Mouse (Mus musculus): ENCODE data around the gene Dip2b. TPM values are rescaled to one million over a fixed set of nuclear protein-coding genes. Genes with fewer than 3 reads are reported as not detected.

Dip2b gene
- polyA plus RNA-seq, 1 experiment from 2014 or later, result 5.6 TPM

GRCm38 (mm10) chr15:100091818-100092217 is 53.4 kb downstream of the Dip2b start:
- Histone ChIP-seq H3K27me3 (replicated peaks; ENCODE audit: control insufficient read depth, insufficient read depth, low read length) (no peaks in the 10 kb centered on the region), H3K27ac (ENCODE audit: low read length) (no peak overlapping the region), H3K4me1 (ENCODE audit: control insufficient read depth, insufficient read depth, low read length) (peaks cover 28% of the 10 kb centered on the region), H3K9ac (ENCODE audit: low read depth, low read length) (peak overlapping the region; percentile 36; the same call in 1 of the 2 replicates), H3K4me3 (ENCODE audit: low read length) (no peak overlapping the region), H3K4me2 (ENCODE audit: low read depth, low read length) (no peak overlapping the region; the same call in 1 of the 2 replicates), H3K36me3 (ENCODE audit: control insufficient read depth, insufficient read depth, low read length) (no peaks in the 10 kb centered on the region), H3K9me3 (ENCODE audit: control insufficient read depth, low read length) (no peaks in the 10 kb centered on the region)
- WGBS, result 52% methylated on average over 8 of the region's 8 CpGs
- no peak for ATAC-seq

GRCm38 (mm10) chr15:100092258-100092657 is 53.8 kb downstream of the Dip2b start:
- 40% methylated on average over 16 of the region's 16 CpGs for WGBS
- H3K4me2 ChIP-seq (ENCODE audit: low read depth, low read length), result no peak overlapping the region; the same call in 1 of the 2 replicates
- H3K4me1 ChIP-seq (ENCODE audit: control insufficient read depth, insufficient read depth, low read length), result peaks cover 25% of the 10 kb centered on the region
- H3K27ac ChIP-seq (ENCODE audit: low read length), result no peak overlapping the region
- H3K36me3 ChIP-seq (ENCODE audit: control insufficient read depth, insufficient read depth, low read length), result no peaks in the 10 kb centered on the region
- H3K4me3 ChIP-seq (ENCODE audit: low read length), result no peak overlapping the region
- no peaks in the 10 kb centered on the region for H3K27me3 ChIP-seq (replicated peaks; ENCODE audit: control insufficient read depth, insufficient read depth, low read length)
- no peaks in the 10 kb centered on the region for H3K9me3 ChIP-seq (ENCODE audit: control insufficient read depth, low read length)
- ATAC-seq, result no peak
- peak overlapping the region; percentile 36; the same call in 1 of the 2 replicates for H3K9ac ChIP-seq (ENCODE audit: low read depth, low read length)

- 72% methylated on average over 7 of the region's 7 CpGs for WGBS
- no peak for ATAC-seq
- H3K36me3 ChIP-seq (ENCODE audit: control insufficient read depth, insufficient read depth, low read length), result no peaks in the 10 kb centered on the region
Measured at GRCm38 (mm10) chr15:100096587-100097428, 58.3 kb downstream of the Dip2b start.

GRCm38 (mm10) chr15:100100336-100100735 is 61.9 kb downstream of the Dip2b start:
- H3K9ac ChIP-seq (ENCODE audit: low read depth, low read length), result no peak overlapping the region
- no peaks in the 10 kb centered on the region for H3K36me3 ChIP-seq (ENCODE audit: control insufficient read depth, insufficient read depth, low read length)
- H3K4me2 ChIP-seq (ENCODE audit: low read depth, low read length), result no peak overlapping the region
- no peak overlapping the region for H3K27ac ChIP-seq (ENCODE audit: low read length)
- no peak overlapping the region for H3K4me3 ChIP-seq (ENCODE audit: low read length)
- WGBS, result 84% methylated on average over 7 of the region's 7 CpGs
- no peaks in the 10 kb centered on the region for H3K27me3 ChIP-seq (replicated peaks; ENCODE audit: control insufficient read depth, insufficient read depth, low read length)
- ATAC-seq, result no peak
- H3K9me3 ChIP-seq (ENCODE audit: control insufficient read depth, low read length), result no peaks in the 10 kb centered on the region
- peaks cover 8% of the 10 kb centered on the region; the same call in 1 of the 2 replicates for H3K4me1 ChIP-seq (ENCODE audit: control insufficient read depth, insufficient read depth, low read length)

More at GRCm38 (mm10) chr15:100096587-100097428, 58.3 kb downstream of the Dip2b start:
- H3K27me3 ChIP-seq (replicated peaks; ENCODE audit: control insufficient read depth, insufficient read depth, low read length), result no peaks in the 10 kb centered on the region
- no peak overlapping the region for H3K27ac ChIP-seq (ENCODE audit: low read length)
- no peak overlapping the region for H3K4me3 ChIP-seq (ENCODE audit: low read length)
- no peak overlapping the region for H3K9ac ChIP-seq (ENCODE audit: low read depth, low read length)
- H3K4me1 ChIP-seq (ENCODE audit: control insufficient read depth, insufficient read depth, low read length), result peaks cover 16% of the 10 kb centered on the region
- H3K9me3 ChIP-seq (ENCODE audit: control insufficient read depth, low read length), result no peaks in the 10 kb centered on the region
- H3K4me2 ChIP-seq (ENCODE audit: low read depth, low read length), result no peak overlapping the region

- H3K36me3 ChIP-seq (ENCODE audit: control insufficient read depth, insufficient read depth, low read length), result no peaks in the 10 kb centered on the region
- no peak overlapping the region for H3K4me3 ChIP-seq (ENCODE audit: low read length)
- H3K27me3 ChIP-seq (replicated peaks; ENCODE audit: control insufficient read depth, insufficient read depth, low read length), result no peaks in the 10 kb centered on the region
- no peak overlapping the region for H3K27ac ChIP-seq (ENCODE audit: low read length)
- no peak overlapping the region for H3K9ac ChIP-seq (ENCODE audit: low read depth, low read length)
- no peaks in the 10 kb centered on the region for H3K9me3 ChIP-seq (ENCODE audit: control insufficient read depth, low read length)
- no peak overlapping the region for H3K4me2 ChIP-seq (ENCODE audit: low read depth, low read length)
- peaks cover 8% of the 10 kb centered on the region; the same call in 1 of the 2 replicates for H3K4me1 ChIP-seq (ENCODE audit: control insufficient read depth, insufficient read depth, low read length)
- no peak for ATAC-seq
Measured at GRCm38 (mm10) chr15:100101206-100101605, 62.7 kb downstream of the Dip2b start.

GRCm38 (mm10) chr15:100104126-100104525 is 65.7 kb downstream of the Dip2b start:
- WGBS, result 88% methylated on average over 2 of the region's 2 CpGs

GRCm38 (mm10) chr15:100108071-100108782 is 69.8 kb downstream of the Dip2b start:
- Histone ChIP-seq H3K9me3 (ENCODE audit: control insufficient read depth, low read length) (no peaks in the 10 kb centered on the region), H3K4me2 (ENCODE audit: low read depth, low read length) (no peak overlapping the region), H3K27me3 (replicated peaks; ENCODE audit: control insufficient read depth, insufficient read depth, low read length) (no peaks in the 10 kb centered on the region), H3K27ac (ENCODE audit: low read length) (no peak overlapping the region), H3K9ac (ENCODE audit: low read depth, low read length) (no peak overlapping the region), H3K4me1 (ENCODE audit: control insufficient read depth, insufficient read depth, low read length) (peaks cover 17% of the 10 kb centered on the region), H3K36me3 (ENCODE audit: control insufficient read depth, insufficient read depth, low read length) (no peaks in the 10 kb centered on the region), H3K4me3 (ENCODE audit: low read length) (no peak overlapping the region)
- WGBS, result 86% methylated on average over 18 of the region's 18 CpGs
- no peak for ATAC-seq

More at GRCm38 (mm10) chr15:100104126-100104525, 65.7 kb downstream of the Dip2b start:
- H3K4me1 ChIP-seq (ENCODE audit: control insufficient read depth, insufficient read depth, low read length), result peaks cover 13% of the 10 kb centered on the region
- ATAC-seq, result no peak
- no peaks in the 10 kb centered on the region for H3K36me3 ChIP-seq (ENCODE audit: control insufficient read depth, insufficient read depth, low read length)
- no peak overlapping the region for H3K4me2 ChIP-seq (ENCODE audit: low read depth, low read length)
- H3K9ac ChIP-seq (ENCODE audit: low read depth, low read length), result no peak overlapping the region
- no peak overlapping the region for H3K4me3 ChIP-seq (ENCODE audit: low read length)
- no peaks in the 10 kb centered on the region for H3K9me3 ChIP-seq (ENCODE audit: control insufficient read depth, low read length)
- no peaks in the 10 kb centered on the region for H3K27me3 ChIP-seq (replicated peaks; ENCODE audit: control insufficient read depth, insufficient read depth, low read length)
- no peak overlapping the region for H3K27ac ChIP-seq (ENCODE audit: low read length)

- no peaks in the 10 kb centered on the region for H3K27me3 ChIP-seq (replicated peaks; ENCODE audit: control insufficient read depth, insufficient read depth, low read length)
- H3K36me3 ChIP-seq (ENCODE audit: control insufficient read depth, insufficient read depth, low read length), result no peaks in the 10 kb centered on the region
- no peak overlapping the region for H3K4me2 ChIP-seq (ENCODE audit: low read depth, low read length)
- H3K27ac ChIP-seq (ENCODE audit: low read length), result no peak overlapping the region
- peaks cover 25% of the 10 kb centered on the region for H3K4me1 ChIP-seq (ENCODE audit: control insufficient read depth, insufficient read depth, low read length)
- no peaks in the 10 kb centered on the region for H3K9me3 ChIP-seq (ENCODE audit: control insufficient read depth, low read length)
- 82% methylated on average over 3 of the region's 3 CpGs for WGBS
- ATAC-seq, result no peak
- H3K9ac ChIP-seq (ENCODE audit: low read depth, low read length), result no peak overlapping the region
- H3K4me3 ChIP-seq (ENCODE audit: low read length), result no peak overlapping the region
Measured at GRCm38 (mm10) chr15:100109916-100110315, 71.5 kb downstream of the Dip2b start.

- Histone ChIP-seq H3K4me2 (ENCODE audit: low read depth, low read length) (peak overlapping the region; percentile 33; the same call in 1 of the 2 replicates), H3K9me3 (ENCODE audit: control insufficient read depth, low read length) (no peaks in the 10 kb centered on the region), H3K9ac (ENCODE audit: low read depth, low read length) (peak overlapping the region; percentile 46; the same call in 1 of the 2 replicates), H3K4me1 (ENCODE audit: control insufficient read depth, insufficient read depth, low read length) (peaks cover 25% of the 10 kb centered on the region), H3K27ac (ENCODE audit: low read length) (peak overlapping the region; percentile 85), H3K4me3 (ENCODE audit: low read length) (peak overlapping the region; percentile 5; the same call in 1 of the 2 replicates), H3K27me3 (replicated peaks; ENCODE audit: control insufficient read depth, insufficient read depth, low read length) (no peaks in the 10 kb centered on the region), H3K36me3 (ENCODE audit: control insufficient read depth, insufficient read depth, low read length) (no peaks in the 10 kb centered on the region)
- WGBS, result 48% methylated on average over 9 of the region's 9 CpGs
- peak; percentile 65 for ATAC-seq
Measured at GRCm38 (mm10) chr15:100111891-100112290, 73.4 kb downstream of the Dip2b start.
